Mouse (Mus musculus): ENCODE measurements at regions not wholly inside any gene's neighbourhood (a gene's known extent, or its start where the extent isn't known, plus 50 kb on each side); places are given as distances from the start of the nearest gene placed in this dataset.

DNA sequence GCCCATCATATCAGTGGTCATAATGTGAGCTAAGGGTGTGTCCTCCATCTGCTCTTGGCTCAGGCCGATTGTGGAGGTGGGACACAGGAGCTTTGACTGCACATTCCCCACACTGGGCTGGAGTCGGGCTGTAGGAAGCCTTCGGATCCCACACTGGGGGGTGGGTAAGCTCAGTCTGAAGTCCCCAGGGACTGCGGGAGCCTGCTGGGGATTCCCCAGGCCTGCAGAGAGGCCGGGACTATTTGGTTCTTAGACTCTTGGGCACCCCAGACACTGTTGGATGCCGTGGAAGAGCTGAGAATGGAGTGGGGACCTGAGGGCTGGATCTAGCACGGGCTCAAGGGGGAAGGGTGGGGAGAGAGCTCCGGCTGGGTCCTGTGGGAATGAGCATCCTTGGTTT lies 547.1 kb upstream of the Nrp1 start:
- no peak for DNase-seq (ENCODE audit: low spot score)

DNA sequence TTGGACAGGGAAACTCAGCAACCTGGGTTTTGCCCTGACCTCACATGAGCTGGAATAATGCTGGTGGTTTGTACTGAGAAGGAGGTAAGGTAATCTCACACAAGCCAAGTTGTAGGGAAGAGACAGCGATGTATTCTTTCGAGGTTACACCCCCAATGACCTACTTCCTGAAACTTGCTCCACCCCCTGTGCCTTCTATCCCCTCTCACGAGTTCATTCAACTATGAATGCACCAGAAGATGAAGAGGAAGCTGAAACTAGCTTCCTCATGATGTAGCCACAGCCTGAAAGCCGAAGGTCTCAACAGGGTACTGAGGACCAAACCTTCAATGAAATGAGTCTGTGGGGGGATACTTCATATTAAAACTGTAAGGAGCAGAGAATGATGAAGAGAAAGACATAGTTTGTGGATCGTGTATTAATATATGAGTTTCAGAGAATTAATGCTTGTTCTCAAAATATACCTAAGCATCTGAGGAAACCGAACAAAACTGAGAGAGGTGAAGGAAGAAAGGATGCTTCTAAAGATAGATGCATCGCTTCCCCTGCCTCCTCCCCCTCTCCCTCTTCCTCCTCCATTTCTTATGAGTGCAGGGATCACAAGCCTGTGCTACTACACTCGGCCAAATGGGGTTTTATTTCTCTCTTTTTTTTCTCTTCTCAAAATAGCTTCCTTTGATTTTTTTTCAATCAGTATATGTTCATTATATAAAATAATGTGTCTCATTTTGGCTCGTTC lies 543.5 kb upstream of the Nrp1 start:
- peak; percentile 1 for DNase-seq (ENCODE audit: low spot score)

DNA sequence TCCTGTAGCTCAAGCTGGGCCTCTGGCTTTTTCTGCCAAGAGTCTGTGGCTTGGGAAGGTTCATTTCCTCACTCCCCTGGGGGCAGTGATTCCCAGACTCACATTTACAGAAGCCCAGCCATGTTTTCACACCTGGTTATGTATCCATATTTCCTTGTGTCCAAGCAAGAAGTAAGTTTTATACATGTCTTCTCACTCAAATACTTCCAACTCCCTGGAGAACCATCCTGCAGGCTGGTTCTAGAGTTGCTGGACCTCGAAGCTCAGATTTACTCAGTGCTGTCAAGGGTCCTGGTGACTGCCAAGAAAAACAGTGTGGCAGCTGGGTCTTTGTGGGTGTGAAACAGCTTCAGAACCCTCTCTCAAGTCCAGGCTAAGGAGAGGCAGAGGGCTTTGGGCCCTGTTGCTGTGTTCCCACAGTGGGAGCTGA lies 537.6 kb upstream of the Nrp1 start:
- DNase-seq (ENCODE audit: low spot score) = no peak

DNA sequence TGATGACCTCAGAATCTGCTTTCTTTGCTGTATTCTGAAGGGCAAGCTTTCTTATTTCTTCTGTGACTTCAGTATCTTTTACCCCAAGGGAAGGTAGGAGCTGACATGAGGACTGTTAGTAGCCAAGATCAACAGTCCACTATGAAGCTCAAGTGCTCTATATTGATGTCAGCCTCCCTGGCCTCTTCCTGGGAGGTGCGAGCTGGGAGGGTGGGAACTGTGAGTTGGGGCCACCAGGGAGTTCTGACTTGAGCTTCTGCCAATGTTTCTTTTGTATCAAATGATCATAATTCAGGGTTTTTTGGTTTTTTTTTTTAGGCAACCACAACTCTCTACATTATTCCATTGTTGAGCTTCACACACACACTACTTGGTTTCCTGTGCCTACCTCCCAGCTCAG lies 536.8 kb upstream of the Nrp1 start:
- no peak for DNase-seq (ENCODE audit: low spot score)

DNA sequence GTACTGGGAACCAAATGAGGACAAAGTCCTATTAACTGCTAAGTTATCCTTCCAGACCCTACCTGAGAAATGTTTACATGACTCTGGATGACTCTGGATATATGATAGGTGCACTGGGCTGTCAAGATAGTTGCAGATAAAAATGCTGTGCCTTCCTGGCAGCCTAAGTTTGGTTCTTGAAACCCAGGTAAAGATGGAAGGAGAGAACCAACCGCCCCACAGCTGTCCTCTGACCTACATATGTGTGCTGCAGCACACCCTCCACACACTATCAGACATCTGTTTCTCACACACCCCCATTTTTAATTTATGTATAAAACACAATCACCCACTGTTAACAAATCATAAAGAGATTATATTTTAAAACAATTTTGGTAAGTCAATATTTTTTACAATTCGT lies 533.4 kb upstream of the Nrp1 start:
- no peak for DNase-seq (ENCODE audit: low spot score)

DNA sequence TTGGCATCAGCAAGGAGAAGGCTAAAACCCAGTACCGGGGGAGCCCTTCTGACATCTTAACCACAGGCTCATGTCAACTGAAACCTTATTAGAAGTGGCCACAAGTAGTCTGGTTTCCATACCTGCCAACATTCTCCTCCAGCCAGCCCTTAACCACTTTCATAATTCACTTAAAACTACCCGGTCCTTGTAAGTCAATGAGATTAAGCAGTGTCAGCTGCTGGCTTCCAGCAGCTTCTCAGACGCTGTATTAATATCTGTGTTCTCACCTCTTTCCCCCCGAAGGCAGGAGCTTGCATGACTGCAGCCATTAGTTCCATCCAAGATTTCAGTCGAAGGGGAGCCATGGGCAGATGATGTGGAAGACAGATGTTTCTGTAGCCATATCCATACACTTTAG lies 530.6 kb upstream of the Nrp1 start:
- DNase-seq (ENCODE audit: low spot score) = no peak

DNA sequence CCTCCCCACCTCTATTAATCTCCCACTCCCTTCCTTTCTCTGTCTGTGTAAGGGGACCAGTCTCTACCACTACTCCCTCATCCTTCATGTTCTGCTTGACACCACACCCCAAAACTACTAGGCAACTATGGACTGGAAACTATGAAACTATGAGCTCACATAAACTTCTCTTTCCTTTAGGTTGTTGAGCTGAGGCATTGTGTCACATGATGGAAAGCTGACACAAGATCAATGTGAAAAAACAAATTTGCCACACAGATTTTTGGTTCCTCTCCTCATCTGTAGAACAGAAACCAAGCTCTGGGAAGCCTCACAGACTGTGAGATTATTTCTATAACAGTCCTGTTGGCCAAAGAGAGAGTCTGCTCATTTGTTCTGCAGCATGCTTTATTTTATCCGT lies 528.7 kb upstream of the Nrp1 start:
- DNase-seq (ENCODE audit: low spot score) = no peak

DNA sequence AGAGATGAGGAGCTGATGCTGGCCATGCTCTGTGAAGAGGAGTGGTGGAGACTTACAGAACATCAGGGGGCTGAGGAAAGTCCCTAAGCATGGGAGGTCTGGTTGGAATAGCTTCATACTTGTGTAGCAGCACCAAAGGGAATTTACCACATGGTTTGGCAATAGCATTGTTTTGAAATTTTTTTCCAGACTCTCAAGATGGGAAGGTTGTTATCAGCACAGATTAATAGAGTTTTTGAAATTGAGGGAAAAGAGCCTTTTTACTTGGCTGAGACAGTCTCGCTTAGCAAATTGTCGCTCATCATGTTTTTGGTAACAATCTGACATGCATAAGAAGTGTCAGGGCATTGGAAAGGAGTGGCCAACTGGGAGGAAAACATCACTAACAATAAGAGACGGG lies 524.4 kb upstream of the Nrp1 start:
- DNase-seq (ENCODE audit: low spot score) = no peak

DNA sequence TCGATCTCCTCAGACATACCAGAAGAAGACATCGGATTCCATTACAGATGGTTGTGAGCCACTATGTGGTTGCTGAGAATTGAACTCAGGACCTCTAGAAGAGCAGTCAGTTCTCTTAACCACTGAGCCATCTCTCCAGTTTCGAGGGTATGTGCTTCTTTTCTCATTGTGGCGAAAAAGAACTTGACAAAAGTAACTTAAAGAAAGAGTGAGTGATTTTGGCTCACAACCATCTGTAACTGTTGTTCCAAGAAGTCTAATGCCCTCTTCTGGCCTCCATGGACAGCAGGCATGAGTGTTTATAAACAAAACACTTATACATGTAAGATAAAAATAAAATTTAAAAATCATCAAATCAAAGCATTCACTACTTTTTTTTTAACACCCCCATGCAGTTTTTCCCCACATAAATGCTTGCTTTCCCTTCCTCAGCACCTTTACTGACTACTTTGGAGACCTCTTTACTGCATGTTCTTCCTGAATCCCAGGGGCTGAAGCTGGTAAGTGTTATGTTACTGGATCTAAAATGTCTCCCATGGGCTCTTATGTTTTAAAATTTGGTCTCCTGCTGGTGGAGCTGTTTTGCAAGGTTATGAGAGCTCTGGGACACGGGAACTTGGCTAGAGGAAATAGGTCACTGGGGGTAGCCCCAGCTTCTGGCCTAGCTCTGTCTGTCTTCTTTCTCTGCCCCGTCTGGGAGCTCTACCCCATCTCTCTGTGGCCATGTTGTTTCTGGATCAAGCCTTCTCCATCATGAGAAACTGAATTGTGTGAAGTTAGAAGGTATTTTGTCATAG lies 521.8 kb upstream of the Nrp1 start:
- DNase-seq (ENCODE audit: low spot score) = no peak

DNA sequence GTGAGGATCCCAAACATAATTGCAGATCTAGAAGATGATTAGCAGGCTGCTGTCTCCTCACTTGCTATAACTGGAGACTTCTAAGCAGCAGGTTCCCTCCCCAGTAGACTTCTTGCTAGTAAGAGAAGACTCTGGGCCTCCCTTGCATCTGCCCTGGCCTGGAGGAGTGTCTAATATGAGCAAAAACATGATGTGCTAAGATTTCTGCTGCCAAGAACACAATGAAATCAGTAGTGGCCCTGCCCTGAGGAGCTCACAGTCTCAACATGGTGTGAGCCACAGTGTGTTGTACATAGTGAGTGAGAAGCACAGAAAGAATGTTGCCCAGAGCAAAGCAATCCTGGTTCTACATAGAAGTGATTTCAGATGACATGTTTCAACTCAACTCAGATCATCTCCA lies 520.1 kb upstream of the Nrp1 start:
- no peak for DNase-seq (ENCODE audit: low spot score)

DNA sequence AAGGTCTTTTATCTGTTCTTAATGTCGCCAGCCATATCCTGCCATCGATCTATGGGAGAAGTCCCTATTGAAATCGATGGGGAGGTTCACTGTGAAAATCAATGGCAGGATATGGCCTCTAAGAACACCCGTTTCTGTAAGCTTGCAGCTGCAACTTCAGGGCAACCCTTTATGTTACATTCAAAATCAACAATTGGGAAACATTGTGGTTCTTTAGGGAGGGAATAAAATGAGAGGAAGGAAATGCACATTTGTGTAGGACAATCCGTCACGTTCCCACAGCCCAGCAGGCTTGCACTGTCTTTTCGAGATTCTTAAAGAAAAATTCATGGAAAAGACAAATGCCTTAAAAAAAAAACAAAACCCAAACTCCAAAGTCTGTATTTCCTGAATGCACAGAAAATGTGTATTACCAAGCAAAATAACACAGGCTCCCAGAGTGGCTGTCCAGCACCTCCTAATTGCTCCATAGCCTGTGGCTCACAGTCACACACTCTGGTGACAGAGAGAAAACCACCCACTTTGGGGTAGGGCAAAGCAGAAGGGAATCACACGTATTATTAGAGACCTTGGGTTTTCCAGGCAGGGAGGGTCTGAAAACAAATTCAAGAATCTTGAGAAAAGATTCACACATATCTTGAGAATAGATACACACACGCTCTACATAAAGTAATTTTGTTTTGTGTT lies 510.9 kb upstream of the Nrp1 start:
- no peak for DNase-seq (ENCODE audit: low spot score)

DNA sequence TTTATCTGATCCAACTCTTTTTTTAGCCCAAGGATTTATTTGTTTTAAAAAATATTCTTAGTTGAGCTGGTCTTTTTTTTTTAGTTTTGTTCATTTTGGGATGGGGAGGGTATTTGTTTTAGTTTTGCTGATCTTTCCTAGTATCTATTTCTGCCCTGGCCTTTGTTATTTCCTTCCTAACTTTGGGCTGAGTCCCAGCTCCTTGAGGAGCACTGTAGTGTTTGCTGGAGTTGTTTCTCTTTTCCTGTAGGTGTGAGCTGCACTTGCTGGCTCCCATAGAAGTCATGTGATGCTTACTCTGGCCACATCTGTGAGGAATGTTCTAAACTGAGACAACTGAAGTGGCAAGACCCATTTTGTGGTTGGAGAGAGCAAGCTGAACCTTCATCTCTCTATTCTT lies 508.5 kb upstream of the Nrp1 start:
- no peak for DNase-seq (ENCODE audit: low spot score)

DNA sequence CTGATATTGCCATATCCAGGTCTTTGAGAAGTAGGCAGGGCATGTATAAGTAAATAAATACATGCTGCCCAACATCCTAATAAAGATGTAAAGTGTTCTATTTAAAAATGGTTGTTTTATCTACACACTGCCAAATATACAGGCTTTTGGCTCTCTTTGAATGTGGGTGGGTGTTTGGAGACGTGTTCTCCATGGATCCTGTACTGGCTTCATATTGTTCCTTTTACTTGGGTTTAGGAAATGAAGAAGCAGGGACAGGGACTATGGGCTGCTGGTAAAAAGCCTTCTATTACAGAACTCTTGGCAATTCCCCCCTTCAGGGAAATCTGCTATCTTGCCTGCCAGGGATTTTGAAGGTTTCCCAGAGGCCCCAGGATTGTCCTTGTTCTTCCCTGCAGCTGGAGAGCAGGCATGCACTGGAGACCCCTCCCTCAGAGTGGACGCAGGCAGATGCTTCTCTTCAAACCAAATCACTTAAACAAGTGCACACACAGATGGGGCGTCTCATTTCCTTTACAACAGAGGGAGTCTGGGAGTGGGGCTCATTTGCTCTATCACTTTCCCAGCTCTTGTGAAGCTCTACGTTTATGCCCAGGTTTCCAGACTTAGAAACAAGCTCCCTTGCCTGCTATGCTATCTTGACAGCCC lies 502.6 kb upstream of the Nrp1 start:
- no peak for DNase-seq (ENCODE audit: low spot score)

DNA sequence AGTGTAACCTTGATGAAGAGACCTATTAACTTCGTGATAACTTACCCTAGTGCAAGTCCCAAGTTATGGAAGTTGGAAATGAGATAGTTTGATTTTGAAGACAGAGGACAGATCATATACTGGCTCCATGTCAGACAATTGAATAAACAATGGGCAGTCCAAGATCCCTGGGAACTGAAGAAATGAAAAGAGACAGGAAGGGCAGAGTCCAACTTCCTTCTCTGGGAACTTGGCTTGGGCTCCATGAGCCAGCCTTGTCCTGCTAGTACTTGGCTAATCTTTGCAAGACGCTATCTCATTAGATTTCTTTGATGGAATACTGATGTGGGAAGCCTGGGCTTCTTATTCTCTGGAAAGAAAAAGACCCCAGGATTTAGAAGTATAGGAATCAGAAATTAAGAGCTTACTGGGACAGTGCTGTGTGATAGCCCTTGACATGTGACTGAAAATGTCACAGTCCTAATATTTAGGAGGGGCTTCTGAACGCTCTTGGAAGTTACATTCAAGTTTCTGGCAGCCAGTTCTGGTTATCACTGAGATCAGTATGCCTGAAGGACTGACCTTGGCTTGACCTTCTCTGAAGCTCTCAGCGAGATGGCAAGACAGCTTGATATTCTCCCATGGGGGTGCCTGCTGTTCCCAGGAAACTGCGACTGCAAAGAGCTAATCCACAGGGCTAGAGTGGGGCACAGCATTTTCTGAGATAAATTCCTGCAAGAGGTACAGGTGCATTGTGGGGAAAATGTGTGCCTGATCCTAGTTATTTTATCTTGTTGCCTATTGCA lies 501.9 kb upstream of the Nrp1 start:
- no peak for DNase-seq (ENCODE audit: low spot score)

DNA sequence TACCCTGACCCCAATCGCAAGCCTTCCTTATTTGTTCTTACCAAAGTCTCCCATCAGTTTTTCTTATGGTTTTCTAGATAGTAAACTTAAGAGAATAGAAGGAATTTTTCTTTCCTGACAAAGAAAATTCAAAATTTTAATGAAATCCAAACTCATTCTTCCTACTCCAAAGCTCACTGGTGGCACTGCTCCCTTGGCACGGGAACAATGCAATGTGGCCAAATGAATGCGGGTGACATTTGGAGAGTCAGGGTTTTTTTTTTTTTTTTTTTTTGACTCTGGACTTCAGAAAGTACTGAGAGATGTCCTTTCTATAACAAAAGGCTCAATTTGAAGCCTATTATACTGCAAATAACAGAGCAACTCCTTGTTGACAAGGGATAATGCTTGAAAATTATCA lies 499.4 kb upstream of the Nrp1 start:
- no peak for DNase-seq (ENCODE audit: low spot score)

DNA sequence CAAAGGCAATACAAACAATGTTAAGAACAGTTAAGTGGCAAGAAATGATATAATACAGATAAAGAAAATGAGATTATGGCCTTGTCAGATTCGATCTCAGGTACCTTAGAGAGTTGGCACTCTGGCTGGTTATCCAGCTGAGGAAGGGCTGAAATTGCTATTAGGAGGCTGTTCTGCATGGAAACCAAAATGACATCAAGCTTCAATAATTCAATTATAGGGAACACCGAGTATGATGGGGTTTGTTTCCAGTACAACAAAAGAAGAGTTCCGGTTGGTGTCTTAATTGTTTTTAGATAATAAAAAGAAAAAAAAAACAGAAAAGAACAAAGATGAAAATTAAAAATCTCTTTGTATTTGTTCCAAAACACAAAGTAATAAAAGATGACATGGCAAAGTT lies 498.0 kb upstream of the Nrp1 start:
- DNase-seq (ENCODE audit: low spot score) = no peak

DNA sequence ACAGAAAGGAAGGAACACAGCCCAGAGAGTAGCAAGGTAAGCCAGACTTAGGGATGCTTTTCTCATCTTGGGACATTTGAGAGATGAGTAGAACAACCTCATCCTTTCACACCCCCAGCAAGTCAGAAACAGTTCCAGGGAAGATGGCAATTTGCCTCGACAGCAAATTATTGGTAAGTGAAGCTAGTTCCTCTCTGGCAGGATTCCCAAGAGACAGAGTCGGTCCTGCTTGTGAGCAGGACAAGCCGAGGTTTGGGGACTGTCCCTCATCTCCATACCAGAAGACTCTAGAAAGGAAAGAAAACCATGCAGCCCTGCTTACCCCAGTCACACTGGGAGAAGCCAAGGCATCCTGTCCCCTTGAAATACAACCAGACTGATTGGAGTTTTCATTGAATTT lies 497.5 kb upstream of the Nrp1 start:
- DNase-seq (ENCODE audit: low spot score) = no peak

DNA sequence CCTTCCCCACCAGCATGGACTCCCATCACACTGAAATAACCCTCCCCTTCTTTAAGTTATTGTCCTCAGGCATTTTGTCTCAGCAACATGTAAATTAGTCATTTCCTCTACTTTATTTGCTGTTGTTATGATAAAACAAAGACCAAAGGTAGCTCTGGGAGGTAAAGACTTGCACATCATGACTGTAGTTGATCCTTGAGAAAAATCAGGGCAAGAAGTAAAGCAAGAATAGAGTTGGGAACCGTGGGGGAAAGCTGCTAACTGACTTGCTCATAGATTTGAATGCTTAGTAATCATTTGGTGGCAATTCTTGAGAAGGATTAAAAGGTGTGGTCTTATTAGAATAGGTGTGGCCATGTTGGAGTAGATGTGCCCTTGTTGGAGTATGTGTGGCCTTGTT lies 473.8 kb upstream of the Nrp1 start:
- no peak for DNase-seq (ENCODE audit: low spot score)

DNA sequence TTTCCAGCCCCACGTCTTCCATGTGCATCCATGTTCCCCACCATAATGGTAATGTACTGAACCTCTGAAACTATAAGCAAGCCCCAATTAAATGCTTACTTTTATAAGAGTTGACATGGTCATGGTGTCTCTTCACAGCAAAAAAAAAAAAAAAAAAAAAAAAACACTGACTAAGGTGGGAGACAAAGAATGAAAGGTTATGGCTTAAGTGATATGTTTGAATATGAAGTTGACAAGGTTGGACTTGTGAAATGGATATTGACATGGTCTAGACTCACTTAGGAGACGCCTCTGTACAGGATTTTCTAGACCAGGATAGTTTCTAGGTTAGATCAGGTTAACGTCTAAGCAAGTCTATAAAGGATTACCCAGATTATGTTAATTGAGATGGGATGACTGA lies 473.2 kb upstream of the Nrp1 start:
- DNase-seq (ENCODE audit: low spot score) = no peak

DNA sequence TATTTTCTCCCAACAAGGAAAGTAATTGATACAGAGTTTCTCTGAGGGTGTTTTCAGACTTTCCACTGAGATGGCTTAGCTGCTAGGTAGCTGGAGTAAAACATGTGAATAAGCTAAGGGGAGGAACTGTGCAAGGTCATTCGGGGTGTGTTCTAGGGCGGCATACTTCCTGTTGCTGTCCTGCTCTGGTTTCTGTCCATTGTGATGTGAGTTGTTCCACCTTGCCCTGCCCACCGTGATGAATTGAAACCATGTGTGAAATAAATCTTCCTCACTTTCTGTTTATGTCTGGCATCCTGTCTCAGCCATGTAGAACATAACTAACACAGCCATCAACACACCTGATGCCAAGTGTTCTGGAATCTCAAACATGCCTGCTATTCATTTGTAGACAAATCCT lies 472.6 kb upstream of the Nrp1 start:
- DNase-seq (ENCODE audit: low spot score) = no peak

DNA sequence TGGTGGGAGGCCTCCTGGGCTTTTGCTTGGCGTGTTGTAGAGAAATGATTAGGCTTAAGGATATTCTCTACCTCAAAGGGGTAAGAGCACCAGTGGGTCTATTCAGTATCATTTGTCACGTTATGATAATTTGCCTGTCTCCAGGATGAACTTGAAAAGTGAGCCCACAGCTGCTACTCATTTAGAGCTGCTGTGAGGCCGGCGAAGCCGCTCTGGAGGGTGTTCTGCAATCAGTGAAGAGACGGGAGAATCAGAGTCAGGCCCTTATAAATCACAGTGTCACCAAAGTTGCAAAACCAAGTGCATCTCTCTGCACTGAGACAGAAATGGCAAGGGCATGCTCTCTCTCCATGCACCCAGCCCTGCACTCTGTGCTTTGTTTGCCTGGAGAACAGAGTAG lies 467.7 kb upstream of the Nrp1 start:
- no peak for DNase-seq (ENCODE audit: low spot score)

DNA sequence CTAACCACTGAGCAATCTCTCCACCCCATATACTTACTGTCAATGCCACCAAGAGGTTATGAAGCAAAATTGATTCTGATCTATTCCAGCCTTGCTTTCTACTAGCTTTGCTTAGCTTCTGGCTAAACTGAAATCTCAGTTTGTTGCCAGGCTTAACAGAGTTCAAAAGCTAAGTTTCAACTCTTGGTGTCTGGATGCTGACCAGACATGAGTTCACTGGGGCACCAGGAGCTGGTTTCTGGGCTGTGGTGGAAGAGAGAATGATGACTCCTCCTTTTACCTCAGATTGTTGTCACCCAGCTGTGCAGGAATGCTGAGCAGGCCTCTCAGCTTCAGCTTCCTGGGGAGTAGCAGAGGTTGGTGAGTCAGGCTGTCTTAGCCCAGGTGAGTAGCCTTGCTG lies 464.1 kb upstream of the Nrp1 start:
- DNase-seq (ENCODE audit: low spot score) = no peak
